Mouse (Mus musculus): ENCODE data around the gene Prune2.

DNA sequence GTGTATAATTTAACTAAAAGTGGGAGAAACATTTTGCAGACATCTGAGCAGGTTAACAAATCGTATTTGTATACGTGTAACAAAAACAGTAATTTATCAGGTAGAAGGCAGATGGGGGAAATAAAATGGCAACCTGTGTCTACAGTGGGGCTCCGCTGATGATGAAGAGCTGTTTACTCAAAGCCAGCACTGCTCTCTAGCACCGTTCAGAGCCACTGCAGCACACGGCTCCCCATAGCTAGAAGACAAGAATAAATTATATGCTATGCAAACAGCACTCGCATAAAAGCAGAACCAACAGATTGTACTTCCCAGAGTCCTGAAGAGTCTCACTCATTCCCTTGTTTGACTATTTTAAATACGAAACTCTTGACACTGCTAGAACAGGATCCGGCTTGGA lies 152.9 kb downstream of the Prune2 start:
- TF ChIP-seq POLR2A (IDR thresholded peaks at IDR 0.05; ENCODE audit: borderline replicate concordance, control insufficient read depth, low read depth, low read length) (no peak), CTCF (IDR thresholded peaks at IDR 0.05; ENCODE audit: control insufficient read depth, insufficient read depth, low read length) (no peak)

Measured in bone marrow, adult 2 months (tissue).